Mouse (Mus musculus) hematopoietic multipotent progenitor cell, adult 10-12 weeks (in vitro differentiated cells): ENCODE data around the gene Abcc3. TPM values are rescaled to one million over a fixed set of nuclear protein-coding genes. Genes with fewer than 3 reads are reported as not detected.

ENCODE experiments used
- polyA plus RNA-seq: library from polyadenylated mRNA; stranded (reverse); fragments of >175 nt; gene quantifications from 2 replicates; pipeline ENCODE4 v1.2.3, GENCODE M21; 2012; ENCODE audit warnings: low replicate concordance

Gene Abcc3
- polyA plus RNA-seq: 8.5 and 28.8 TPM in 2 replicates

GRCm38 (mm10) chr11:94392672-94393109 lies at the start of gene Abcc3:
Gene Abcc3 (minus strand): TSS chr11:94392997.

DNA sequence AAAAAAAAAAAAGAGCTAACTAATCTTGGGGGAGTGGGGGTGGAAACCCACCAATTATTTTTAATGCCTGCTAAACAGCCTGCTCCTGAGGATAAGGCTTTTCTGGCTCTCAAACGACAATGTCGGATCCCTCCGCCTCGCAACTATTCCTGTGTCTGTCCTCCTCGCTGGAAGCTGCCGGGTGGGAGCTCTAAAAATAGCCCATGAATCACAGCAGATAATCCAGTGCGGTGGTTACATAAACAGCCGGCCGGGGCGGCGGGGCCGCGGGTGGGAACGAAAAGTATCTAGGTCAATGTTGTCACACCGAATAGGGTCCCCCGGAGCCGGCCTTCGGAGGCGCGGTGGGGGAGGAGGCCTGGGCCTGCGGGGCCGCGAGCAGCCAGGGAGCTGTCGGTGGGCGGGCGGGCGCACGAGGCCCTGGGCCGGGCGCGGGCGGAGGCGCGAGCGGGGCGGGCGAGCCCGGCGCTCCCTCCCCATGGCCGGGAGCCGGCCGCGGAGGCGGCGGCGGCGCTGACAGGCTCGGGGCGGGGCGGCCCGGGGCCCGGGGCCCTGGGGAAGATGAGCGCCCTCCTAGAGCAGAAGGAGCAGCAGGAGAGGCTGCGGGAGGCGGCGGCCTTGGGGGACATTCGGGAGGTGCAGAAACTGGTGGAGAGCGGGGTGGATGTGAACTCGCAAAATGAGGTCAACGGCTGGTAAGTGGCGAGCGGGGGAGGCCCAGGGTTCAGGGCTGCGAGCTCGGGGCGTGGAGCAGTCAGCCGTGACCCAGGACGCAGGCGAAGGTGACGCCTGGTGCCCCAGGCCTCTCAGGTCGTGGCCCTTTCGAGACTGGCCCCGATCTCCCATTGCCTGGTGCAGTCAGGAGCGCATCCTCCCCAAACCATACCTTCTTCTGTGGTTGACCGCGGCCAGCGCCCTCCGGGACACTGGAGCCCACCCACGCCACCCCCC lies 64.8 kb downstream of the Abcc3 start, which contains the start of gene Ankrd40:
Gene Ankrd40, plus strand, starts transcription at position 309 of the 951 bp plus-strand sequence.

GRCm38 (mm10) chr11:94321931-94322400 lies 70.8 kb downstream of the Abcc3 start, which contains the start of gene Luc7l3:
Gene Luc7l3 (minus strand): TSS chr11:94321988.

Other genes with a start within 250 kb of the Abcc3 start
- 21.4 and 24.3 TPM in 2 replicates for gene Tob1, start 181.5 kb downstream of the Abcc3 start, polyA plus RNA-seq
- gene Wfikkn2, start 147.0 kb downstream of the Abcc3 start, polyA plus RNA-seq: 0.40 and 0.65 TPM in 2 replicates
- not detected in 2 replicates for gene Gm21885, start 111.1 kb downstream of the Abcc3 start, polyA plus RNA-seq
- gene Luc7l3, start 71.0 kb downstream of the Abcc3 start, polyA plus RNA-seq: 13.0 and 52.8 TPM in 2 replicates
- gene Ankrd40, start 65.0 kb downstream of the Abcc3 start, polyA plus RNA-seq: 54.1 and 80.2 TPM in 2 replicates
- 1.0 and 26.3 TPM in 2 replicates for gene Cacna1g, start 81.2 kb upstream of the Abcc3 start, polyA plus RNA-seq
- gene Spata20, start 93.2 kb upstream of the Abcc3 start, polyA plus RNA-seq: not detected in 2 replicates
- gene Epn3, start 107.0 kb upstream of the Abcc3 start, polyA plus RNA-seq: not detected in 2 replicates
- 0.10 and 0.17 TPM in 2 replicates for gene Mycbpap, start 128.7 kb upstream of the Abcc3 start, polyA plus RNA-seq
- gene Rsad1, start 156.3 kb upstream of the Abcc3 start, polyA plus RNA-seq: 1.5 and 1.6 TPM in 2 replicates
- 0.31 and 0.75 TPM in 2 replicates for gene Chad, start 172.1 kb upstream of the Abcc3 start, polyA plus RNA-seq
- 137 and 196 TPM in 2 replicates for gene Acsf2, start 208.9 kb upstream of the Abcc3 start, polyA plus RNA-seq
- 38.7 and 80.5 TPM in 2 replicates for gene Lrrc59, start 236.8 kb upstream of the Abcc3 start, polyA plus RNA-seq